Mouse (Mus musculus): Measurements from ENCODE around the gene 2510002D24Rik. TPM values are rescaled to one million over a fixed set of nuclear protein-coding genes. Genes with fewer than 3 reads are reported as not detected.

2510002D24Rik gene
- 10 to 100 TPM; 24.5 to 26.7 TPM for total RNA-seq (2021)

DNA sequence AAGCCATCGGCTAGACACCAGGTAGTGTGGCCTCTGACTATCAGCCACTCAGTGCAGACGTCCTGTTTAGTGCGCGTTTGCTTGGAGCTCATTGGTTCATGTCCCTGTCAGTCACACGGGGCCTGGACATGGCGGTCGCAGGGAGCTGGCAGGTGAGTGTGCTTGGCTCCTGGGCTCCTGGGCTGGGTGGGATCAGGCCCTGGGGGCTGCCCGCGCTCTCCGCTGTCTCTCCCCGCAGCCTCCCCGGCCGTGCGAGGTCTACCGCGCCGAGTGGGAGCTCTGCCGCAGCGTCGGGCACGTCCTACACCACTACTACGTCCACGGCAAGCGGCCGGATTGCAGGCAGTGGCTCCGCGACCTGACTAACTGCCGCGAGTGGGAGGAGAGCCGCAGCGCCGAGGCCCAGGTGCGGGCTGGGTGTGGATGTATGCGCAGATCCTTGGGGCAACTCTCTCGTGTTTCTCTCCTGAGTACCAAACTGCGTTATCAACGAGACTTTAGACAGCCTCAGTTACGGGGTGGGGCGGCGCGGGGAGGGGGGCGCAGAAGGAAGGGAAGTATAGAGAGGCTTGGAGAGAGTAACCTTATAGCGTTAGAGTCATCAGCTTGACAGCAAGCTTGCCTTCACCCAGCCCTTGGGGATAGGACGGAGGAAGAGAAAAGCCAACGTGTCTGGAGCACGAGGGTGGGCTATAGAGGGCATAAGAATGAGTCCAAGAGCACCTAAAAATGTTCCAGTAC lies at the start of gene 2510002D24Rik, which contains the start of gene Gm28539:
TSS of gene 2510002D24Rik (plus strand) at position 111 of the 741 bp plus-strand sequence.
TSS of gene Gm28539 (plus strand) at position 117 of the 741 bp plus-strand sequence.
- DNase-seq (ENCODE audit: extremely low spot score in 1 of 2, low spot score in 2 of 2), result peak; percentile 92 to 95
- intact Hi-C loops (cut with DNase I), result no loop called here

DNA sequence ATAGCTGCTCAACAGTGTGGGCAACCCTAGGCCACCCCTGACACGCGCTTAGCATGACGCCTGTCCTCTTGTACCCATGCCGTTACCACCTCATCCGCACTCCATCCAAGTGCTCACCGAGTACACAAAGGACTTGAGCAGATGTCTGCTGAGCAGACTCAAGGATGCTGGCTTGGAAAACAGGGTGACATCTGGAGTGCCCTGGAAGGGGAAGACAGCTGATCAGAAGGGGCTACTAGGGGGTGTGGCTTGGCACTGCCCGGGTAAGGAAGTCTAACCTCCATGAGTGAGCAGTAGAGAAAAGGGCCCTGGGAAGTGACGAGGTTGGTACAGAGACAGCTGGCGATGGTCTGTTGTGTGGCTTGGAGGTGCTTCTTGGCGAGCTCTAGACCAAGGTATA lies 49.7 kb upstream of the 2510002D24Rik start:
- intact Hi-C loops (cut with DNase I), result no loop called here
- no peak for DNase-seq (ENCODE audit: extremely low spot score in 1 of 2, low spot score in 2 of 2)

DNA sequence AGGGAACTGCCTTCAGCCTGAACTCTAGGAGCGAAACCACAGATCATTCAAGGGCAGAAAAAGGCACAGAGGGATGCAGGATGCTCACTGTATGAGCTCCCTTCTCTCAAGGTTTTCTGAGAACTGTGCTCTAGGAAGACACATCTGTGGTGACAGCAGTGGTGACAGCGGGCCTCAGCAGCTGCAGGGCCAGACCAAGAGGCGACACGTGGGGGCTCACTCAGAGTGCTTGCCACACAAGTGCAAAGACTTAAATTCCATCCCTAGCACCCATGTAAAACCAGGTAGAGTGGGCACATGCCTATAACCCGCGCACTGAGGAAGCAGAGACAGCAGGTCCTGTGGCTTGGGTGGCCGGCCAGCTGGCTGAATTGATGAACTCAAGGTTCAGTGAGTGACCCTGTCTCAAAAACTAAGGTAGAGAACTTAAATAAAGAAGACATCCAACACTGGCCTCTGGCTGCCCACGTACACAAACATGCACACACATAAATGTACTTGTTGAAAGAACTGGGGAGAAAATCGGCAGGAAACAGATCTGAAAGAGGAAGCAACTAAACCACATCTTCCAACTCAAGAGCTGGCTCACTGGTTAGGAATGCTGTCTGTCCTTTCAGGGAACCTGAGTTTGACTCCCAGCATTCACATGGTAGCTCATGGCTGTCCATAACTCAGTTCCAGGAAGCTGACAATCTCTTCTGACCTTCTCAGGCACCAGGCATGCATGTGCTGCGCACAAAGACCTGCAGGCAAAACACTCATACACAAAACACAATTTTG lies 47.6 kb upstream of the 2510002D24Rik start:
- DNase-seq (ENCODE audit: extremely low spot score in 1 of 2, low spot score in 2 of 2), result no peak
- intact Hi-C loops (cut with DNase I), result no loop called here

DNA sequence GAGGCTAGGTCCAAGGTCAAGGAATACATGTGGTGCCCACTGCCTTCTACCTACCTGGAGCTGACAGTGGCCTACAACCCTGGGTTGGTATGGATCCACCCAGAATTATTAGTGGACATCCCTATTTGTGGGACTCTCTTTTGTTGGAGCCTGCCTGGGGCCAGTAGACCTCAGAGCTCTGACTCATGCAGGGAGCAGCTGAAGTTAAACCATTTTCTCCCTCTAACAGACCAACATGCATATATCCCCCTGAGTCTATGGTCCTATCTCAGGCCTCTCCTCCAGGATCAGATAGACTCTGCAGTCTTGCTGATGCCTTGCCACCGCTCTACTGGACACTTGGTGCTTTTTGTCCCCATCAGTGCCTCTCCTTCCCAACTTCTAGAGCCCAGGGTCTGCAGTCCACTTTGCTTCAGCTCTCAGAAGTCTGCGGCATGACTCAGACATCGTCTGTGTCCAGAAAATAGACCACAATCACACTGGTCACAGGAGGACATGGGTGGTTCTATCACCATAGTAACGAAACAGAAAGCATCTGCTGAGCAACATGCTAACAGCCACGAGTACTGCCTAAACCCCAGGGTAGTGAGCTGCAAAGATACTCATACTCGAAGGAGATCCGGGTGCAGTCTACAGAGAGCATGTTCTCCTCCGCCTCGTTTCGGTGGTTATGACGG lies 41.0 kb upstream of the 2510002D24Rik start:
- intact Hi-C loops (cut with DNase I), result loop anchor here (10.0 kb wide), 1 partner anchor 351 kb away; no protein-coding TSS in a partner anchor
- DNase-seq (ENCODE audit: extremely low spot score in 1 of 2, low spot score in 2 of 2), result peak in 1 of 2 experiments; percentile 41

DNA sequence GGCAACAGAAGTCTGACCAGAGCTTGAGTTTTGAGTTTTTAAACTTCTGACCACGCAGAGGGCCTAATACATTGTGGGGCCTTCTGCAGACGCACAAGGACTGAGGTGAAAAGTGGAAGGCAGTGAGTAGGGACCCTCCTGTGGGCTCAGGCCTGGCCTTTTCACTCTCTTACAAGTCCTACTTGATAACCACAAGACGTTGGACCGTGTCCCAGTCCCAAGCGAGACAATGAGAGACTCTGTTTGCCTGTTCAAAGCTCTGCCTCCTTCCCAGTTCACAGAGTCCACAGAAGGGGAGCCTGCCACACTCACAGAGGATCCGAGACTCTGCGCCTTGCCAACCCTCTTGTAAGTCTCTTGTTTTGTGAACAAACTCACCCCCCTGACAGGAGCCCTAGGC lies 39.7 kb upstream of the 2510002D24Rik start:
- DNase-seq (ENCODE audit: extremely low spot score in 1 of 2, low spot score in 2 of 2), result no peak
- intact Hi-C loops (cut with DNase I), result loop anchor here (10.0 kb wide), 1 partner anchor 352 kb away; no protein-coding TSS in a partner anchor

DNA sequence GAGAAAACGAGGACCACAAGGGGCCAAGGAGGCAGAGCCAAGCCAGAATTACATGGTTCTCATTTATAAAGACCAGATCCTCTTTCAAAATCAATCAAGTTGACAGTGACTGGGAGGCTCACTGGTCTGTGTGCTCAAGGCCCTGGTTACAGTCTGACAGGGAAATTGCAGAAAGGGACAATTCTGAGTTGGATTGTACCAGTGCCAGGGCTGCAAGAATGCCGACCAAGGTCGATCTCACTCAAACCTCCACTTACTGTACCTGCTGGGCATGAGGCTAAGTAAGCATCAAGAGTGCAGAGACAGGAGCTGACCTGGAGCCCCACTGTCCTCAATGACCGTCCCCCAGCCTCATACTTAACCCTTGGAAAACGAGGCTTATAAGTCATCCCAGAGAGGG lies 38.2 kb upstream of the 2510002D24Rik start:
- no peak for DNase-seq (ENCODE audit: extremely low spot score in 1 of 2, low spot score in 2 of 2)
- intact Hi-C loops (cut with DNase I), result loop anchor here (1.0 to 10.0 kb wide), 2 partner anchors 102 to 353 kb away; no protein-coding TSS in a partner anchor

DNA sequence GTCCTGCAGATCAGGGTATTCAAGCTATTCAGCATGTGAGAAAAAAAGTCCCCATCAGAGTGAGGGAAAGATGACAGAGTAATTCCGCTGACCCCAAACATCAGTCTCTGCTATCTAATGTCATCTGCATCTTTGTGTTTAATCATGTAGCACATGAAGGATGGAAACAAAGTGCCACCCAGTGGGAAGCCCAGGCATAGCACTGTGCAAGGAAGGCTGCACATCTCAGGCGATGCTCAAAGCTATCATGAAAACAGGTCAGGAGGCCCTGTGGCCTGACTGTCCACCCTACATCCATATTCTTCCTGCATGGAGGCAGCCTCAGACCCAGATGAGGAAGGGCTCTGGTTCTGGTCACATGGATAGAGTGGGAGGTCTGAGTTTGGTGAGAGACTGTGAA lies 37.5 kb upstream of the 2510002D24Rik start:
- intact Hi-C loops (cut with DNase I), result loop anchor here (1.0 to 10.0 kb wide), 2 partner anchors 103 to 354 kb away; no protein-coding TSS in a partner anchor
- peak; percentile 52 to 74 for DNase-seq (ENCODE audit: extremely low spot score in 1 of 2, low spot score in 2 of 2)

DNA sequence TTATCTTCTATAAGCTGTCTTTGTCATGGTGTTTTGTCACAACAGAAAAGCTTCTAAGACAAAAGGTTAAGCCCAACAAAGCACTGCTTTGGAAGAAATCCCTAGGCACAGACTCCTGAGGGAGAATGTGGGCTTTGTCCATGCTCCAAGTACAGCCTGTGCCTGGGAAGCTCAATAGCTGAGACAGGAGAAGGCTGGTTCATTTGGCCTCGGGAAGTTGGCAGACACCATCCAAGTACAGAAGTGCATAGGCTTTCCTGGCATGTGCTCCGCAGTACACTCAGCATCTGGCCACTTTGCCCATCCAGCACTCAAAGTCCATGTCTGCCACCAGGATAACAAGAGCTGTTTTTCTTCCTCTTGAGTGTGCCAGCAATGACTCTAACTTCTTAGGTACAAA lies 30.6 kb upstream of the 2510002D24Rik start:
- DNase-seq (ENCODE audit: extremely low spot score in 1 of 2, low spot score in 2 of 2), result peak in 1 of 2 experiments; percentile 21

DNA sequence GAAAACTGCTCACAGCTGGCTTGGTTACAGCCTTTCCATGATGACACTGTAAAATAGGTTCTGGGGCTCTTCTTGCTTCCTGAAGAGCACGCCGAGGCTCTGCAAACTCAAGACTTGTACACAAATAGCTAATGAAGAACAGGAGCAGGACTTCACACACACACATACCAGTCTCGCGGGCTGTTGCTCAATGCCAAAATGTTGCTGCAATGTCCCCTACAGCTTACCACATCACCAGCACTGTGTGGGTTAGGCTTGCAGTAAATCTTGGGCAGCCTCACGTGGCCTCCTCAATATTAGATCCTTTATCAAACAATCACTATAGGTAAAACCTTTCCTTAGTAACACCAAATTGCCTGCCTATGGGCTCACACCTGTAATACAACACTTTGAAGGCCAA lies 27.4 kb upstream of the 2510002D24Rik start:
- intact Hi-C loops (cut with DNase I), result no loop called here
- DNase-seq (ENCODE audit: extremely low spot score in 1 of 2, low spot score in 2 of 2), result no peak

More for the DNA sequence above, 30.6 kb upstream of the 2510002D24Rik start:
- intact Hi-C loops (cut with DNase I), result no loop called here

DNA sequence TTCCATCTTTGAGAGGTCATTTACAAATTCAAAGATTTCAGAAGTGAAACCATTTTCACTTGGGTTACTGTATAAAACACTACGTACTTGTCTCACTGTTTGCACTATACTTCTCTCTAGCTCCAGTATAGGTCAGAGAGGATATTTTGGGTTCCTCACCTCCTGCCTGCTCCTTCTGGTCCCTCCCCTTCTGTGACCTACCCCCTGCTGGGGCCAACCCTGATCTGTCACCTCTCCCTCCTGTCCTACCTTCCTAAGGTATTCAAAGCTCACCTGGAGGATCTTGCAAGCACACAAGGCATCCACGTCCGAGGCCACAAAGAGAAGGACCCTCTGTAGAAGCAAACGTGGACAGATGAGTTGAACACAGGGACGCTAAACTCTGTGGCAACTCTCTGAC lies 25.3 kb upstream of the 2510002D24Rik start:
- no peak for DNase-seq (ENCODE audit: extremely low spot score in 1 of 2, low spot score in 2 of 2)
- intact Hi-C loops (cut with DNase I), result loop anchor here (10.0 kb wide), 1 partner anchor 466 kb away; the partner anchor contains the start of genes Arvcf and Tango2

DNA sequence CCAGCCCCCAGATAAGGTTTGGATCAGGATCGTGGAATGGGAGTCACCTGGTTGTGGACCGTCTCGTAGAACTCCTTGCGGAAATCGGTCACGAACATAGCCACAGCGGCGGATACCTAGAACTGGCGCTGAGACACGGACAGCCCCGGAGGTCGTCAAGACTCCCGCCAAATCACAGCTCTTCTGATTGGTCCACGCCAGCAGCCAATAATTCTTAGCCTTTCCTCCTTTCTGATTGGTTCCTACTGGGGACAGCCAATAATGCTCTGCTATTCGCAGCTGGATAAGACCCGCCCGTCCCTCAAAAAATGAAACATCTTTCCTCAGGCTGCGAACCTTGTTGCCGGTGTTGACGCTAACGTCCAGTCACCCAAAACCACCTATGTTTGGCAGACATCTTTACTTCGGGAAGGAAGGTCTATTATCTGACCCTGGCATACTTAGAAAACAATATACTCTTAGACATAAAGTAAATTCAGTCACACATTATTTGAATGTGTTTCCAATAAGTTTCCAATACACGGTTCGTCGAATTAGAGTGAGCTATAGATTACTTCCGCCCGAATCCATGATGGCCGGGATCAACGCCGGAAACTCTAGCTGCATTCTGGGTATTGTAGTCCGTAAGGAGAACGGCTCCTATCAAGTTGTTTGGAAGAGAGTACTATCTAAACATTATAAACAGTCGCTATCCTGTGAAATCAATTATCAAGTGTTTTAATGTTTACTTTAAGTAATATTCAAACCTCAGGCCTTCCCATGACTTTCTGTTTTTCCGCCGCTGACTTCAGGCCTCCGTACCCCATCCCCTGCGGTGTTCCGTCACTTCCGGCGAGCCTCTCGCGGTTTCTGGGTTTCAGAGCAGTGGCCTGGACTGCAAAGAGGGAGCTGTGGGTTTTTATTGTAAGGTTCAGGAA lies 24.7 kb upstream of the 2510002D24Rik start, which contains the start of the genes Ufd1 and Cdc45:
TSS of gene Ufd1 (plus strand) at position 312 of the 917 bp plus-strand sequence.
TSS of gene Cdc45 (minus strand) at position 520 of the 917 bp plus-strand sequence.
- intact Hi-C loops (cut with DNase I), result loop anchor here (10.0 kb wide), 1 partner anchor 467 kb away; the partner anchor contains the start of genes Arvcf and Tango2
- peak; percentile 92 for DNase-seq (ENCODE audit: extremely low spot score in 1 of 2, low spot score in 2 of 2)

DNA sequence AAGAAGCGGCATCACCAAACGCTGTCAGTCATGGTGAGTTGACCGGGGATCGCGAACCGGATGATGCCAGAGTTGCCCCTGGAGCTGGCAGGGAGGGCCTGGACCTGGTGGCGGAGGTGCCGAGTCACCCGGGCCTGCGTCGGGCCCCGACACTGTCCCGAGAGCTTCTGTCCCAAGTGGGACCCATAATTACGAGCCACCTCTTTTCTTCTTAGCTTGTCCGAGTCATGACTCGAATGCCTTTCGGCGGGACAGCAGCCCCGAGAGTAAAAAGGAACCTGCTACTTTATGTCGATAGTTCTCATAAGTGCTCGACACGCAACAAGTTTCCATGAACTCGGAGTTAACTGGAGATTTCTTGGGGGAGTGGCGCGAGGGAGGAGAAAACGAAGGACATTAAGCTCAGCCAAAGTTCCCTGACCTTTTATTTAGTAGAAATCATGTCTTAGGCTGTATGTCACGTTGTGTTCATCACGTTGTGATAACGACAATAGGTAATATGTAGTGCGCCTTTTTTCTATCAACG lies 23.9 kb upstream of the 2510002D24Rik start:
- intact Hi-C loops (cut with DNase I), result loop anchor here (10.0 kb wide), 1 partner anchor 468 kb away; the partner anchor contains the start of genes Arvcf and Tango2
- DNase-seq (ENCODE audit: extremely low spot score in 1 of 2, low spot score in 2 of 2), result no peak

DNA sequence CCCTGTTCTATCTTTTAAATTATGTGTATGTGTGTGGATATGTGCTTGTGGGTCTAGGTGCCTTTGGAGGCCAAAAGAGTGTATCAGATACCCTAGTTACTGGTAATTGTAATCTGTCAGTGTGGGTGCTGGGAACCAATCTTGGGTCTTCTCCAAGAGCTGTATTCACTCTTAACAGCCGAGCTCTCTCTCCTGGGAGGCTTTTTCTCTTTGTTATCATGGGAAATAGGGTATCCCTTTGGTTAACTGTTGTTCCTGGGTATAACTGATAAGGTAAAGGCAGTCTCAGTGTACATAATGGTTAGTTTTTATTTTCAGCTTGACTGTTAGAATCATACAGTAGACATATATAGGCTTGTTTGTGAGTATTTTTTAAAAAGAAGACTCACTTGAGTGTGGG lies 14.0 kb upstream of the 2510002D24Rik start:
- DNase-seq (ENCODE audit: extremely low spot score in 1 of 2, low spot score in 2 of 2), result no peak
- intact Hi-C loops (cut with DNase I), result no loop called here

DNA sequence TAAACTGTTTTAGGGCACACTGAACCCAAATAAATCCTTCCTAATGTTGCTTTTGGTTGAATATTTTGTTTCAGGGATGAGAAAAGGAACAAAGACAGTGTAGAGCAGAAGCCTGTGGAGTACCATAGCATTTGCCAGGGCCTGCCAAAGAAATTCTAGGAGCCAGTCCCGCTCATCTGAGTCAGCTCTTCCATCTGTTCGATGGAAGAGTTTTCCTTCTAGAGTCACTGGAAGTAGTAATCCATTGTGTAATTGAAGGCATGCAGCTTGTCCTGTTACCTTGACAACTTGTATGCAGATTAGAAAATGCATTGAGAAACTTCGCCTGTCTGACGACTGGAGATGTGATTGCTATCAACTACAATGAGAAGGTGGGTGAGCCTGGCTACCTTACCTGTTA lies 13.5 kb upstream of the 2510002D24Rik start:
- DNase-seq (ENCODE audit: extremely low spot score in 1 of 2, low spot score in 2 of 2), result no peak
- intact Hi-C loops (cut with DNase I), result no loop called here

DNA sequence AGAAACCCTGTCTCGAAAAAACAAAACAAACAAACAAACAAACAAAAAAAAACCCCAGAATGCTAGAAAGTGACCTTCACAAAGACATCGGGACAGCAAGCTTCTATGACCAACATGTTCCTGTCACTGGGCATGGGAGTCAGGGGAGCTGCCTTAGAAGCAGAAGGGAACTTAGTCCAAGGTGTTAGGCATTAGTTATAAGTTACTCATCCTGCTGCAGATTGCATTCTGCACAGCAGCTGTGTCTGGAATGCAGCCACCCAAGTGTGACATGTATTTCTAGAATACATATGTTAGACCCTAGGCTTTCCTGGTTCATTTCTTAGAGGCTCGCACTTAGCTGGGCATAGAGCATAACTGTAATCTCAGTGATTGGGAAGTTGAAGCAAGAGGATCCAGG lies 7.7 kb upstream of the 2510002D24Rik start:
- no peak for DNase-seq (ENCODE audit: extremely low spot score in 1 of 2, low spot score in 2 of 2)
- intact Hi-C loops (cut with DNase I), result no loop called here

DNA sequence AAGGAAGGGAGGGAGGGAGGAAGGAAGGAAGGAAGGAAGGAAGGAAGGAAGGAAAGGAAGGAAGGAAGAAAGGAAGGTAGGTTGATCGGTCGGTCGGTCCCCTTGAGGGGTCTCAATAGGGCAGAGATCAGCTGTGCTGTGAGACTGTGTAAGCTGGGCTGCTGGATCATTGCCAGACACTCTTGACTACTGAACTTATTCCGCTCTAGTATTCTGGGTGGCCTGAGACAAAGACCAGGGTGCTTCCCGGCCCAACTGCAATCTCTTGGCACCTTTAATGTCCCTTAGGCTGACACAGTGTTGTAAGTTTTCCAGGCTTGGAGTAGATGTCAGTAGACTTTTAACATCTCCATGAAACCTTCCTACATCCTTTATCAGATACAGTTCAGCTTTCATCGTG lies 7.3 kb upstream of the 2510002D24Rik start:
- DNase-seq (ENCODE audit: extremely low spot score in 1 of 2, low spot score in 2 of 2), result no peak
- intact Hi-C loops (cut with DNase I), result no loop called here

DNA sequence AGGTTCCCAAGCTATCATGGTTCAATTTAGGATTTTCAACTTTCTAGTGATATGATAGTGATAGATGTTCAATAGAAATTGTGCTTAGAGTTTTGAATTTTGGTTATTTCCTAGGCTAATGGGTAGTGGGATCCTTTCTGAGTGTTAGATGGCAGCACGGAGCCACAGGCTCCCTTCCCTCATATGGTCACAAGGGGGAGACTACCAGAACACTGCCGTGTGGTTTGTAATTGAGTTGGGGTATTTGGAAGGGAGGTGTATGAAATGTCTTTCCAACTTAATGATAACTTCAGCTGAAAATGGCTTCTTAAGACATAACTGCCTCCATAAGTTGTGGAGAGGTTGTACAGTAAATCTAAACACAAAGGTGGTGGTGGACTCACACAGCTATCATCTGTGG lies 2.9 kb upstream of the 2510002D24Rik start:
- intact Hi-C loops (cut with DNase I), result no loop called here

DNA sequence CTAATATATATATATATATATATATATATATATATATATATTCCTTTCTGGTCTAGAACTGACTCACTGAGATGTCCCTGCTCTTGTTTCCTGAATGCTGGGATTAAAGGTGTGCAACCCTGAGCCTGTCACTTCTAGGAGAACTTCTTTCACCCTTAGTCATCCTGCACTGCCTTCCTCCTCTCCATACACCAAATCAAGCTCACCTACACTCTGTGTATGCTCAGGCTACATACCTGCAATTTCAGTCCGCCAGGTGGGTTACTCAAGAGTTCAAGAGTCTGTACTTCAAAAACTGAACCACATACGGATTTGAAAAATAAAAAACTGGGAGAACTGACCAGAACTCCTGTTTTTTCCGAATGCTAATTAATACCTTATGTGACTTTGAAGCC lies 308 bp upstream of the 2510002D24Rik start:
- intact Hi-C loops (cut with DNase I), result no loop called here
- DNase-seq (ENCODE audit: extremely low spot score in 1 of 2, low spot score in 2 of 2), result no peak

More for the DNA sequence above, 2.9 kb upstream of the 2510002D24Rik start:
- no peak for DNase-seq (ENCODE audit: extremely low spot score in 1 of 2, low spot score in 2 of 2)

Data from left cerebral cortex, postnatal 10 days (tissue).